Mouse (Mus musculus) fat pad, adult 2 months (tissue): ENCODE results near the gene Msrb1.
A peak's percentile ranks its signal among the peaks of the same experiment; 100 is the strongest.
"Not testable (repeated sequence)": the region's sequence is repeated elsewhere in the genome, so short reads cannot be mapped to it uniquely, and the experiment has no call there.

ENCODE experiments used
- DNase-seq: peaks from one replicate; pipeline ENCODE4 v3.0.0-alpha.2; 2011; ENCODE audit warnings: low read depth, low spot score; ENCODE audit errors: extremely low read depth

Msrb1 gene

DNA sequence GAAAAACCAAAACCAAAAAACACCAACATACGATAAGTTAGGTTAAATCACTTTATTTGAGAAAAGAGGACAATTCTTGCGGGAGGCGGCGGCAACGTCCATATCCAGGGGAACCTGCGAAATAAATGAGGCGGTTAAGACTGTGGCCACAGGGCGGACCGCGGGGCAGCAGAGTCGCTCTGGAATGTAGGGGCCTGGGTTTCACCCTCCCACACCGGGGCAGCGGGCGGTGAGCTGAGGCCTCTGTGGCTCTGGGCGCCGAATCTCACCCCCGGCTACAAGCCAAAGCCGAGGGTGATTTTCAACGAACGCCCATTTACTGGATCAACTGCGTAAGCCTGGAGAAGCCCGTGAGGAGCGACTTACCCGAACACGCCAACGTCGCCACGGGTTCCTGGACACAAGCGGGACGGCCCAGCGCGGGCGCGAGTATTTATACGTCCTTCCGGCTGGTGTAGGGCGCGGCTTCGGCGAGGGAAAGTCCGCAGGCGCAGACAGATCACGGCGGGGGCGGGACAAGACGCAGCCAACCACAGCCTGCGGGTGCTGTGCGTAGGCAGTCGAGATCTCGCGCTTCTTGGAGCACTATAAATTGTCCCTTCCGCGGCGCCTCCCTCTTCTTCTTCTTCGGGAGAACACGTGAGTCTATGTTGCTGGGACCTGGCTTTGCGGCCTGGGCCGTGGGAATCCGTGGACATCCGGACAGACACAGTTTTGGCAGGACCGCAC, 16.8 kb upstream of the Msrb1 start:
- peak; percentile 75 for DNase-seq

DNA sequence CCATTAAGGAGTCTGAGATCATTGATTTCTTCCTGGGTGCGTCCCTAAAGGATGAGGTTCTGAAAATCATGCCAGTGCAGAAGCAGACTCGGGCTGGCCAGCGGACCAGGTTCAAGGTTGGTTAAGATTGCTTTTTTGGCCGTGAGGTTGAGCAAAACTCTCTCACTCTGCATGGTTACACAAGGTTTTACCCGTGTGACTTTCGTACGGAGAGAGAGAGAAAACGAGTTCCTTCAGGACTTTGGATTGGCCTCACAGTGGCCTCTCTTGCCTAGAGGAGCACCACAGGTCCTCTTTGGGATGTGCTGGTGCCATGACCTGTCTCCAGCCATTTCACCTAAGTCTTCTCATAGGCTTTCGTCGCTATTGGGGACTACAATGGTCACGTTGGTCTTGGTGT, 15.8 kb upstream of the Msrb1 start:
- DNase-seq, result not testable (repeated sequence)

DNA sequence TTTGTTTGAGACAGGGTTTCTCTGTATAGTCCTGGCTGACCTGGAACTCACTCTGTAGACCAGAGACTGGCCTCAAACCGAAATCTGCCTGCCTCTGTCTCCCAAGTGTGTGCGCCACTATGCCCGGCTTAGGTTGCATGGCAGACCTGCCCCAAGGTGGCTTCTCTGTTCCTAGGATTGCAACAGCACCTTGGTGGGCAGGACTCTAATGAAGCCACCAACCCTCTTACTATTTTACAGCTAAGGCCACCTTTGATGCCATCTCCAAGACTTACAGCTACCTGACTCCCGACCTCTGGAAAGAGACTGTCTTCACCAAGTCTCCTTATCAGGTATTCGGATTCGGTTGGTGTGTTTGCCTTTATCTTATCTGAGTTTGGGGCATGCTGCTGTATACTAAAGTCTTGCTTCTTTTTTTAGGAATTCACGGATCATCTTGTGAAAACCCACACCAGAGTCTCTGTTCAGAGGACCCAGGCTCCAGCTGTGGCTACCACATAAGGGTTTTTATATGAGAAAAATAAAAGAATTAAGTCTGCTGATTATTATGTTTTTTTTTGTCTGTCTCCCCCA, 15.0 kb upstream of the Msrb1 start:
- DNase-seq, result not testable (repeated sequence)

DNA sequence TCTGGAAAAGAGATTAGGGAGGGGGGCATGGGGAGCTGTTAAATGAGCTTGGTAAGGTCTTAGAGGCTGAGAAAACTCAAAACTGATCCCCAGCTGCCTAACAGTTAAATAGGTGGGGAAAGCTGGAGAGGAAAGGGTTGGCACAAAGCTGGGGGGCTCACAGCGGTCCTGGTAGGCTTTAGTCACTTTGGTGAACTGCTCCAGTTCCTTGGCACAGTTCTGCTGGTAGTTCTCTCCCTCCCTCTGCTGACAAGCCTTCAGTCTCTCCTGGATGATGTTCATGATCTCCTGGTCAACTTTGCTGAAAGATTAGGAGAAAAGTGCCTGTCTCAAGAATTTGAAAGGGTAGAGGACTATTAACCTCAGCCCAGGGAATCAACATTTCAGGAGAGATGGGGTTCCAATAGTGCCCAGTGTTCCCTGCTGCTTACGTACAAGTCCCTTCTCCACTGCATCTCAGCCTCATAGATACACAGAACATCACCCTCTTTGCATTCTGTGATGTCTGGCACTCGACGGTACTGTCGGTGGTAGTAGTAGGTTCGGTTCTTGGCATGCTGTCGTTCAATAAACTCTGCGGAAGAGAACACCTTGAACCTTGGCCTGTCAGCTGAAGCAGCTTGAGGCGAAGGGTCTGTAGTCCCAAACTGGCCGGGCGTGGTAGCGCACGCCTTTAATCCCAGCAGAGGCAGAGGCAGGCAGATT, 14.1 kb upstream of the Msrb1 start:
- no peak for DNase-seq

DNA sequence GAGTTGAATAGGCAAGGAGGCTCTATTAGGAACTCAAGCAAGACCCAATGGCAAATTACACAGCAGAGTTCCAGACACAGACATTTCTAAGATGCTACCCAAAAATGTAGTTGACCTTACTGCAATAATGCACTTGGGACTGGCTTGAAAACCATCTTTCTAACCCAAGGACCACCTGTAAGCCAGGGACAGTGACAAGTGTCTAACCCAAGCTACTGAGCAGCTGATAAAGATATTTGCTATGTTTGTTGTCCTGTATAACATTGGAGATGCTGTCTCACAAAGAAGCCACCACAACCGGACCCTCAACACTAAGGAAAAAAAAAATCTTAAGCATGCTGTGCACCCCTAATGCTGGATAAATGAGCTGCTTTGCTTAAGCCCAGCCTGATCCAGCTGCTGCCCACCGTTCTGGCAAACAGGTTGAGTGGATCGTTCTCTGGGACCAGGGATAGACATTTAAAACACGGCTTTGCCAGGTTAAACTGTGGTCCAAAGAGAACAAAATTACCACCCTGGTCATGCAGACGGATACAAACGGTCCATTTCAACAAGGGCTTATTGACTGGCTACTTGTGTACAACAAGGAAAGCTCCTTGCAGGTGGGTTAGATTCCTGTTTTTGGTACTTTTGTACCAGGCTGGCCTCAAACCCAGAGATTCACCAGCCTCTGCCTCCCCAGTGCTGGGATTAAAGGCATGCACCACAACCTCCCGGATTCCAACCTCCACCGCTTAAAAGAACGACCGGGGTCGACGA, 13.1 kb upstream of the Msrb1 start:
- no peak for DNase-seq

DNA sequence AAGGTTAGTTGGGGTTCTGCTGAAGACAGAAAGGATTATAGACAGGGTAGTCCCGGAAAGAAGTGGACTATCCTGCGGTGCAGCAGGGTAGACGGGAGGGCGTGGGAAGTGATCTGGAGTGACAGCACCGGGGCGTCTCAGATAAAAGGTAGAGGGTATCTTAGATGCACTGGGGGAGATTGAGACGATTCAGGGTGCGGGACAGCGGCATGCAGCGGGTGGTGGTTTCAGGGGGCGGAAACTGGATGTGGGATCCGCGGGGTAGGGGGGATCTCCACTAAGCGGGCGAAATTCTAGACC, 12.6 kb upstream of the Msrb1 start:
- DNase-seq, result no peak

DNA sequence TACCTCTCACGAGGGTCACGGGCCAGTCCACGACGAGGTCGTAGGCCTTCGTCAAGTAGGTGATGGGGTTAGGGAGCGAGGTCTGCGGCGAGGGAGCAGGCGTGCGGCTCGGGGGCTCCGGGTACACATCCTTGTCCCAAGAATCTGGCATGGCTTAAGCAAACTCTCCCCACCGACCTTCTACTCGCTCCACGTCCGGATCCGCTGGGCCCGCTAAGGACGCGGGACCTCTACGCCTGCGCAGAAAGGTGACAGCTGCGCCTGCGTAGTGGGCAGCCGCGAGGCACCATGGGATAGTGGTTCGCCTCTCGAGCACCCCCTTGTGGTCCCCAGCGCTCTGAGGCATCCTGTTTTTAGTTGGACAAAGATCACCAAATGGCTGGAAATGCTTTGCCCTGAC, 12.3 kb upstream of the Msrb1 start, which contains the start of gene Ndufb10:
Gene Ndufb10 (minus strand): TSS at position 295 of the 400 bp plus-strand sequence.
- no peak for DNase-seq

DNA sequence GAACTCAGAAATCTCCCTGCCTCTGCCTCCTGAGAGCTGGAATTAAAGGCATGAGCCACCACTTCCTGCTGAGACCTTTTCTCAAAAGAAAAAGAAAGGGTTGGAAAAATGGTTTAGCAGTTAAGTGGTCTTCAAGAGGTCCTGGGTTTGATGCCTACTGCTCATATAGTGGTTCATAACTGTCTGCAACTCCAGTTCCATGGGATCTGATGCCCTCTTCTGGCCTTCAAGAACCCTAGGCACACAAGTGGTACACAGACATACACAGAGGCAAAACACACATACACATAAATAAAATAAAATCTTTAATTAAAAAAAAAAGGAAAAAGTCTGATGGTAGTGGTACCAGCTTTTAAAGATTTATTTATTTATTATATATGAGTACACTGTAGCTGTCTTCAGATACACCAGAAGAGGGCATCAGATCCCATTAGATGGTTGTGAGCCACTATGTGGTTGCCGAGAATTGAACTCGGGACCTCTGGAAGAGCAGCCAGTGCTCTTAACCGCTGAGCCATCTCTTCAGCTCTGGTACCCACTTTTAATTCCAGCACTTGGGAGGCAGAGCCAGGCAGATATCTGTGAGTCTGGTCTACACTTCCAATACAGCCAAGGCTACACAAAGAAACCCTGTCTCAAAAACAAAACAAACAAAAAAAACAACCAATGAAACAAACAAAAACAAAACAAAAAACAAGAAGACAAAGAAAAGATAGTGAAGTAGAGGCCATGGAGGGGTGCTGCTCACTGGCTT, 10.6 kb upstream of the Msrb1 start:
- DNase-seq, result no peak

DNA sequence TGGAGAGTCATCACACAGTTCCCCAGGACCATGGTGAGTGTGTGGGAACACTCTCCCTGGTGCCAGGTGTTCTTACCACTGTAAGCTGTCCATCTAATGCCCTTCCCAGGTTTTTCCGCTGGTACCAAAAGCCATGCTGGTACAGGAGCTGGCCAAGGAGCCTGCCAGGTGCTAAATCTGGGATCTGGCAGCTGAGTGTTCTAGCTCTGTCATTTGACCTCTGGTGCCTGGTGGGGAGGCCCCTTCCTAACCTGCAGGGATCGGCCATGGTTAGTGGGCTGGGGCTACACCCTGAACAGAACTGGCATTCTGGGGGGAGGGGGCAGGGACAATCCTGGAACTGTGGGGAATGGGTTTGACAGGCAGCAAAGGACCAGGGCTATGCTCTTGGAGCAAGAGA, 8.8 kb upstream of the Msrb1 start, which contains the start of gene Rpl3l:
Gene Rpl3l (plus strand): TSS at position 203 of the 400 bp plus-strand sequence.
- DNase-seq, result no peak

DNA sequence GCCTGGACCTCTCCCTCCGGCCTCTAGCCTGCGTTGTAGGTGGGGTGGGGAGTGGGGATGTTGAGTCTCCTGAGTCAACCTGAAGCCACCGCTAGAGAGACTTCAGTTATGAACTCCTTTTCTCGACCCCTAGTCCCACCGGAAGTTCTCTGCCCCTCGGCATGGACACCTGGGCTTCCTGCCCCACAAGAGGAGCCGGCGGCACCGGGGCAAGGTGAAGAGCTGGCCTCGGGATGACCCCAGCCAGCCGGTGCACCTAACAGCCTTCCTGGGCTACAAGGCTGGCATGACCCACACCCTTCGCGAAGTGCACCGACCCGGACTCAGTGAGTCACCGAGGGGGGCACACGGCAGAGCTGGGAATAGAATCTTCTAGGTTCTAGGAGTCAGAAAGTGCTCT, 8.3 kb upstream of the Msrb1 start:
- no peak for DNase-seq

DNA sequence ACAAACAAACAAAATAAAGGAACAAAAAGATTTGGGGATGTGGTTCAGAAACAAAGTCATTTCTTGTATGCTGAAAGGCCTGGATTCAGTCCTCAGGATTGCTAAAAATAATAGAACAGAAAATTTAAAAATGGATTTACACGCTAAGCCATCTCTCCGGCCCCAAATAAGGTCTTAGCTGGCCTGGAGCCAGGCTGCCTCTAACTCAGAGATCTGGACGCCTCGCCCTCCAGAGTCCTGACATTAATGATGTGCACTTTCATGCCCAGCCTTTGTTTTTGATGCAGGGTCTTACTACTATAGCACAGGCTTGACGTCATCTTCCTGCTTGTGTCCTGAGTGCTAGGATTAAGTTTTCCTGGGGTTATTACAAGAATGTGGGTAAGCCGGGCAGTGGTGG, 7.4 kb upstream of the Msrb1 start:
- DNase-seq, result no peak

DNA sequence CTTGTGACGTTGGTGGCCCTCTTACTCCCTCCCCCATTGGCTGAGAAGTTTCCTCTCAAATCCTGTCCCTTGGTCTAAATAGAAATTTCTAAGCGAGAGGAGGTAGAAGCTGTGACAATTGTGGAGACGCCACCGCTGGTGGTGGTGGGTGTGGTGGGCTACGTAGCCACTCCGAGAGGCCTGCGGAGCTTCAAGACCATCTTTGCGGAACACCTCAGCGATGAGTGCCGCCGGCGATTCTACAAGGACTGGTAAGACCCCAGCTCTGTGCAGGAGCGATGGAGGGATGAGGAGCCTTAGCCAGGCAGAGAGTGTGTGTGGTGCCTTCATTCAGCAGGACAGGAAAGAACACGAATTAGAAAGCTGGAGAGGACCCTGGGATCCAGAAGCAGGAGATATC, 5.7 kb upstream of the Msrb1 start:
- DNase-seq, result no peak

DNA sequence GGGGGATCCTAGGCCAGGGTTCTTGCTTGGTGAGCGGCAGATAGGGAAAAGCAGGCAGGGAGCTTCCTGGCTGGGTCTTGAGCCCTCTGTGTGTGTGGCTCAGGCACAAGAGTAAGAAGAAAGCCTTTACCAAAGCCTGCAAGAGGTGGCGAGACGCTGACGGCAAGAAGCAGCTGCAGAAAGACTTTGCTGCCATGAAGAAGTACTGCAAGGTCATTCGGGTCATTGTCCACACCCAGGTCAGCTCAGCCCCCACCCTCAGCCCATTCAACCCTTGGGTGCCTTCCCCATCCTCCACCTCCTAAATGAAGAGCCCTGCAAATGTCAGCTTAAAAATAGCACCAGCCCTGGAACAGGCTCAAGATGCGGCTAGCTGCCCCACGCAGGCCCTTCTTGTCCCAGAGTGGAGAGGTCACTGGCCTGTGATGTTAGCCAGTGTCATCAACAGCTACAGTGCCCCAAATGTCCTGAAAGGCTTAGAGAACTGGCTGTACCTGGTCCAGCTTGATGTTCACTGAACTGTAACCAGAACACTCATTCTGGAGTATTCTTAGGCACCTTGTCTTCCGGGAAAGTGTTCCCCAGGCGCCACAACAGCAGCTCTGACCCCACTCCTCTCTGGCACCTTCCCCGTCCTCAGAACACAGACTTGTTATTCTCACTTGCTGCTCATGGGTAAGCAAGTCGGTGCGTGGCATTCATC, 4.1 kb upstream of the Msrb1 start:
- DNase-seq, result no peak

DNA sequence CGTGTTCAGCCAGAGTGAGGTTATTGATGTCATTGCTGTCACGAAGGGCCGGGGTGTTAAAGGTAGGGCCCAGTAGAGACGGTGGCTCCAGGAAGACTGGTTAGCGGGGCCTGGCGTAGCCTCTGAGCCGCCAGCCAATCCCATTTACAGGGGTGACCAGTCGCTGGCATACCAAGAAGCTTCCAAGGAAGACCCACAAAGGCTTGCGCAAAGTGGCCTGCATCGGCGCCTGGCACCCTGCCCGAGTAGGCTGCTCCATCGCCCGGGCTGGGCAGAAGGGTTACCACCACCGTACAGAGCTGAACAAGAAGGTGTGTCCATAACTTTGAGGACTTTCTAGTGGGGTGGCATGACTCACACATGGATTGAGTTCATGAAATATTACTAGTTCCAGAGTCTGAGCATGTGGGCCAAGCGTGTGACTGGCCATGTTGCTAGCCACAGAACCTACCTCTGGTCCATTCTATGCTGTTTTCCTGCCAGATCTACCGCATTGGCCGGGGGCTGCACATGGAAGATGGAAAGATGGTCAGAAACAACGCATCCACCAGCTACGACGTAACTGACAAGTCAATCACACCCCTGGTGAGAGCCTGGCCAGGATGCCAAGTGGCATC, 2.9 kb upstream of the Msrb1 start:
- DNase-seq, result no peak

DNA sequence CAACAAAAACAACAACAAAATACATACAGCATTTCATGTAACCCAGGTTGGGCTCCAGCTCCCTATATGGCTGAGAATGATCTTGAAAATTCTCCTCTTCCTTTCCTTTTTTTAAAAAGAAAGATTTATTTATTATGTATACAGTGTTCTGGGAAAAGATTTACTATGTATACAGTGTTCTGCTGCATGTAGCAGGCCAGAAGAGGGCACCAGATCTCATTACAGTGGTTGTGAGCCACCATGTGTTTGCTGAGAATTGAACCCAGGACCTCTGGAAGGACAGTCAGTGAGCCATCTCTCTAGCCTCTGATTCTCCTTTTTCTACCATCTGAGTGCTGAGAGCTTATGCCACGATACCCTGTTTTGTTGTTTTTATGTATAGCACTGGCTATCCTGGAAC, 1.9 kb upstream of the Msrb1 start:
- no peak for DNase-seq

DNA sequence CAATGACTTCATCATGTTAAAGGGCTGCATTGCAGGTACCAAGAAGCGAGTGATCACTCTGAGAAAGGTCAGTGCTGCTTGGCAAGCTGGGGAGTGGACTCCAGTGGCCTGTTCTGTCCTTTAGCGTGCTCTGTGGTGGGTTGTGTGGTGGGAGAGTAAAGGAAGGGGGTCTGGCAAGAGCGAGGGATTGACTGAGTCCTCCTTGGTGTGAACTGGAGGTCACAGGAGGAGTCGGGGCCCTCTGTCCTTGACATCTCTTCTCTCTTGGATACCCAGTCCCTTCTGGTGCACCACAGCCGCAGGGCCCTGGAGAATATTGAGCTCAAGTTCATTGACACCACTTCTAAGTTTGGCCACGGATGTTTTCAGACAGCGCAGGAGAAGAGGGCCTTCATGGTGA, 996 bp upstream of the Msrb1 start:
- no peak for DNase-seq

DNA sequence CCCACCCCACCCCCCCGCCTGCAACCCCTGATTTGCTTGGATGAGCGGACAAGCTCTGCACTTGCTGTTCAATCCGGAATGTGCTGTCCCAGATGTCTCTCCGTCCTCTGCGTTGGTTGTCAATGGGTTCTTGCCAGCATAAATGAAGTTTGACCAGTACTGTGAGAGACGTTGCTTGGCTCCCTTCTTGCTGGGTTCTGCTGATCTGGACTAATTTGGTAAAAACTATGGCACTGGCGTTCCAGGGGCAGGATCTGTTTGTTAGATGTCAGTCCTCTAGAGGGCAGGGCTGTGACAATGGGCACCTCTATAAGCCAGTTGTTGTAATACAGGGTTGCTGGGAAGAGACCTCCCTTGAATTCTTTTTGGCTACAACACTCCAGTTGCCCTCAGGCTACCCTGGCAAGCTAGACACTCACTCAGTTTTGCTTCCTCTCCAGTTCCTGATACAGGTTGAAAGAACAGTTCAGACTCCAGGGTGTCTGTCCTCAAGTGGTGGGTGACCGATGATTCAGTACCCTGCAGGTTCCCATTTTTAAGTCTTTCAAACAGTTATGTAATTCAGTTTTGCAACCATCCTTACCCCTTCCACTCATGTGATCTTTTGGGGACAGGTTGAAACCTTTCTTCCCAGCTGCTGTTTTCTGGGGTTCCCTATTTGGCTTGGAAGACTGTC, 831 bp downstream of the Msrb1 start:
- peak; percentile 74 for DNase-seq

DNA sequence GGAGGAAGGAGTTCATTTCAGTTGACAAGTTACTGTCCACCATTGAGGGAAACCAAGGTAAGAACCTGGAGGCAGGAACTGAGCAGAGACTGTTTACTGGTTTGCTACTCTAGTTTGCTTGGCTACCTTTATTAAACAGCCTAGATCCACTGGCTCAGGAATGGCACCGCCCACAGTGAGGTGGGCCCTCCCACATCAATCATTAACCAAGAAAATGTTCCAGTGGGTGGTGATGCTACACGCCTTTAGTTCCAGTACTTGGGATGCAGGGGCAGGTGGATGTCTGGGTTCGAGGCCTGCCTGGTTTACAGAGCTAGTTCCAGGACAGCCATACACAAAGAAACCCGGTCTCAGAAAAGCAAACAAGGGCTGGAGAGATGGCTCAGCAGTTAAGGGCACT, 1.8 kb downstream of the Msrb1 start:
- DNase-seq, result no peak

DNA sequence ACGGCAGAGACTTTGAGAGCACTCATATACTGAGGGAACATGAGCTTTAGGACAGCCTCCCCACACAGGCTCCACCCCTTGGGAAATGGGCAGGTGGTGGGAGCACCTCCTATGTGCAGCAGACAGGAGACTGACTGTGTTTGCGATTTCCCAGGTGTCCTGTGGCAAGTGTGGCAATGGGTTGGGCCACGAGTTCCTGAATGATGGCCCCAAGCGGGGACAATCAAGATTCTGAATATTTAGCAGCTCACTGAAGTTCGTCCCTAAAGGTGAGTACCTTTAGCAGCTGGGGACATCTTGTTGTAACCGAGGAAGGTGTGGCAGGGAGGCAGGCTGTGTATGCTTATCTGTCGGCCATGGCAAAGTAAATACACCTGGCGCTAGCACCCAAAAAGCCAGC, 3.5 kb downstream of the Msrb1 start:
- no peak for DNase-seq
